Mouse (Mus musculus): ENCODE measurements at regions not wholly inside any gene's neighbourhood (a gene's known extent, or its start where the extent isn't known, plus 50 kb on each side); places are given as distances from the start of the nearest gene placed in this dataset.

DNA sequence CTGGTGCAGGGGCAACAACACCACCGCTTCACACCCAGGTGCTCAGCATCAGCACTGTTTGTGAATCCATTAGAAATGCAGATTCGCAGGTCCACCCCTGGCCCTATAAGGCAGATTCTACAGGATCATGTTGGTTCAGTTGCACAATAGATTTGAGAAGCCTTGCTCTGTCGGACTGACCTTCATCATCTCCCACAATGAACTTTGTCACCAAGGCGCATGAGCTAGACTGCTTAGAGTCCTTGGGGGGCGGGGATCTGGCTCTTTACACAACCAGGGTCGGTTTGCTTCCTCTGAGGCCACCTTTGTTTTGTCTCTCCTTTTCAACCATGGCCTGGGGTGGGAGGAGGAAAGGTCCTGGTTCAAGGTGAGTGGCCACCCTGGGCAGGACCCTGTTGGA lies 209.7 kb downstream of the Igsf11 start:
- DNase-seq (ENCODE audit: low spot score in 2 of 2): no peak

DNA sequence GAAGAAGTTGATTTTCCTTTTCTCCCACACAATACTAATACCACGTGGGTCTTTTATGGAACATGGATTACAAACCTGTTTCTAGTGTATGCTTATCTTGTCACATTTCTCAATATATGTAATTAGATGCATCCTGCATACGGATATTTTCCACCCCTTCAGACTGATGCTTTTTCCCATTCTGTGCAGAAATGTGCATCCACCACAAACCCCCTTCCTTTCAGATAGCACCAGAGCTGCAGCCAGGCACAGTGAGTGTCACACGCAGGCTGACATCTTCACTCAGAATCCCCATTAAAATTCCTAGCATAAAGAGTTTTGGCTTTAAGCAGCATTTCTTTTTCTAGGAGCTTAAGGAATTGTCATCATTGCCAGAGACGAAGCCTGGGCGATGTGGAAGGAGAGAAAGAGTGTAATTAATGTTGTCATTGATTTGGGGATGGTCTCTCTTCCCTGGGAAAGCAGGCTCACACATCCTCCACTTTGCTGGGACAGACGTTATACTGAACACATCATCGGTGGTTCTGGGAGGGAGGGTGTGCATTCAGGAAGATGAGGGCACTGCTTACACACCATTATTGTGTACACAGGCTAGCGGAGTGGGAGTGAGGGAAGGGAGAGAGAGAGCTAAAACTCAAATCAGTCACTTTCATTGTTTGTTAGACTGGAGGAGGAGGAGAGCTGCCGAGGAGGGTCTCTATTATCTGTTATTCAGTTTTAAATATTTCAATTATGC lies 211.1 kb downstream of the Igsf11 start:
- DNase-seq (ENCODE audit: low spot score in 2 of 2): no peak

DNA sequence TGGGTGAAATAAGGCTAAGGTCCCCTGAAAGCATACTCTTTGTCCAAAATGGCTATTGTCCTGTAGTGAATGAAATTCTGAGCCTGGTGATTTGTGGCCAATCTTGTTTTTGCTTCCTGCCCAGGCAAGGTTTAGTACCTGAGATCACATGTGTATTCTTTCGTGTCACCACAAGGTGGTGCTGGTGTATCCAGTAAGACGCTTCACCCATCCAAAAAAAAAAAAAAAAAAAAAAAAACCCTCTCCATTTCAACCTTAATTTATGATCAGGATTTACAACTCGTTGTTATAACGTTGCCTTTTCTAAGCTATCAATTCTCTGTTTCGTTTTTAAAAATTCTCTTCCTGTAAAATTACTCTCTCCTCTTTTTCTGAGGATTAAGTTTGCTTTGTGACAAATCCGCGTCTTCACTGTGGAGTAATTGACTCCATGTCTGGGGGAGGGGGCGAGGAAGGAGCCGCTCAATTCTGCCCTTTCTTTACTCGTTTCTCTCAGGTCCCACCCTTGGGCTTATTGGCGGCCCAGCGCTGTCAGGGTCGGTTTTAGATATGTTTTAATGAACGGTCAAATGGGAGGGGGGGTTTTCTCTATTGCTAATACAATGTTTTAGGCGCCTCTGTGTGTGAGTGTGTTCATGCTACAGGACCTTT lies 217.0 kb downstream of the Igsf11 start:
- DNase-seq (ENCODE audit: low spot score in 2 of 2): peak; percentile 61 to 77

DNA sequence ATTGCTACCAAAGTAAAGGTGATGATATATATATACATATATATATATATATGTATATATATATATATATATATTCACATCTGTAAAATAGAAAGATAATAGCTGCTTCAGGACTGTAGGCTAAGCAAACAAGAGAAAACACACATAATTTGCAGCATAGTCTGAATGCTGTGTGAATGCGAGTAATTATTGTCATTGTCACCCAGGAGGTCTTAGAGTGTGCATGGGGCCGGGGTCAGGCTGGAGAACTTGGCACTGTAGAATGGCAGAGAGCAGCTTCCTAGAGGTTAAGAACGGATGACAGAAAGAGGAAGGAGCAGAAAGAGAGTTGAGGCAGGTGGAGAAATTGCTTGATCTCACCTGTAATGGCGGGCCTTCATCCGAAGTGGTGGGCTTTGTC lies 217.6 kb downstream of the Igsf11 start:
- DNase-seq (ENCODE audit: low spot score in 2 of 2): no peak

DNA sequence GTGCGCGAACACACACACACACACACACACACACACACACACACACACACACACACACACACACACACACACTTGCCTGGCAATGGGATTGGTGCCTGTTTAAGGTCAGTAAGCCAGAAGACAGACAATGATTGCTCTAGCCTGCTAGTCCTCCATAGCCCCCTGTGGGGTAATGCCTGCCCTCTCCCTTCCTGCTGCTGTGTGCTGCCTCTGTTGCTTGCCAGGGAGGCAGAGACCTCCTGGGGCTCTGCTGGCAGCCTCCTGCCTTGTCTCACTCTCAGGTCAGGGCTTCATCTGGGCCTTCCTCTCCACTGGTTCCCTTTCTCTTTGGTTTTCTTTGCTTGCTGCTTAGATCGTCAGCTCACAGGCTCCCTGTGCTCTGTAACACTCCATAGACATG lies 225.6 kb downstream of the Igsf11 start:
- DNase-seq (ENCODE audit: low spot score in 2 of 2): no peak

DNA sequence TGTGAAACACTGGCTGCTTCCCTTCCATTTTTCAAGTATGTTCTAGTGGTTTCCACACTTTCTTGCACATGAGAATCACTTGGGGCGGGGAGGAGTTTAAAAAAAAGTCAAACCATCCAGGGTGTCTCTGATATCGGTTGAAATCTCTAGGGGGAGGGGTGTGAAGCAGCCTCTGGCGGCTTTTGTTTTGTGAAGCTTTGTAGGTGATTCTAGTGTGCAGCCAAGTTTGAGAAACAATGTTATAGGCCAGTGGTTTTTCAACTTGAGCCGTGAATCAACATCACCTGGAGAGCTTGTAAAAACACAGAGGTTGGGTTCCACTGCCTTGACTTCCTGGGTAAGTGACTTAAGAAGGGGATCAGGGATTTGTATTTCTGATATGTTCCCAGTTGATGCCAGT lies 227.3 kb downstream of the Igsf11 start:
- no peak for DNase-seq (ENCODE audit: low spot score in 2 of 2)

DNA sequence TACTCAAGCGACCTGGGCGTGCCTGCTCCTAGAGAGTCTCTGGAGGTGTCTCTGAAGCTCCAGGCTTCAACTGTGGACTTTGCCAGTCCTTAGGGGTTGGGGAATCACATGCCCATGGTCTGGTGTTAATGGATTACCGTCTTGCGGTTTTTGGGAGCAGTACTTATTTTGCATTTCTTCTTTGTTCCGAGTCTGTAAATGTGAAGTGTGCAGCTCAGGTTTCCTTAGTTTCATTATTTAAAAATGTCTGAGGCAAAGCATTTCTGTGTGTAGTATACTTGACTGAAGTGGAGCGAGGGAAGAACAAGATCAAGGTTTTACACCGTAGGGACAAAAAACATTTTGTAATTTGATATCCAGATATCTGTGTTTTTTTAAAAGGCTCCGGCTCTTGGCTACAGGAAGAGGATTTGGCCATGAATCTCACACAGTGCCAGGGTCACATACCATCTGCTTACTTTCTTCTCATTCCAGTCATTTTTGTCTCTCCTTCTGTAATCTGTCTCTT lies 231.0 kb downstream of the Igsf11 start:
- DNase-seq (ENCODE audit: low spot score in 2 of 2): no peak

DNA sequence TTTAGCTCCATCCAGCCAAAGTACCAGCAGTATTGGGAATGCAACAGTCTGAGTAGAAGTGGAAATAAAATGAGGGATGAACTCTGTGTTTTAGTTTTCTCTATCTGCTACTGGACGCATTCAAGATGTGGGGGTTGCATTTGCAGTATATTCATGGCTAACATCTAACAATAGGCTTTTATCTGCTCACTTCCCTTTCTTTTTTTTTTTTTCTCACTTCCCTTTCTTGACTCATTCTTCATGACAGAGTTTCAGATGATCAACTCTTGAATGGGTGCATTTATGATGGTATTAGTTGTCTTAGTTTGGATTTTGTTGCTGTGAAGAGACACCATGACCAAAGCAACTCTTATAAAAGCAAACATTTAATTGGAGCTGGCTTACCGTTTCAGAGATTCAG lies 240.0 kb downstream of the Igsf11 start:
- DNase-seq (ENCODE audit: low spot score in 2 of 2): no peak

DNA sequence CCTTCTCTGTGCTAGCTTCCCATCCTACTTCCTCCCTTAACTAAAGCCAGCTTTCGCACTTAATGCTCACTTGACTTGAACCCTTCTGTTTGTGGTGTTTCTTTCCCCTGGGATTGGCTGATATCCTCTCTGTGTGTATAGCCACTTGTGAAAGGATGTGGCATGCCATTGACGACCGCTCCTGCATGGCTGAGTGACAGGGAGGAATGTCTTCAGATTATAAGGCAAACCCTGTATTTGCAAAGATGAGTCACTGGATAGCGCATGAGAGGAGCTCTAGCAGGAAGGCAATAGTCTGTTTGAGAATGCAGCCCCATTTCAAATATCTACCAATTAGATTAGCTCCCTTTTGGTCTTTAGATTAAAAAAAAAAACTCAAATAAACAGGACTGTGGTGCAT lies 243.3 kb downstream of the Igsf11 start:
- DNase-seq (ENCODE audit: low spot score in 2 of 2): no peak

DNA sequence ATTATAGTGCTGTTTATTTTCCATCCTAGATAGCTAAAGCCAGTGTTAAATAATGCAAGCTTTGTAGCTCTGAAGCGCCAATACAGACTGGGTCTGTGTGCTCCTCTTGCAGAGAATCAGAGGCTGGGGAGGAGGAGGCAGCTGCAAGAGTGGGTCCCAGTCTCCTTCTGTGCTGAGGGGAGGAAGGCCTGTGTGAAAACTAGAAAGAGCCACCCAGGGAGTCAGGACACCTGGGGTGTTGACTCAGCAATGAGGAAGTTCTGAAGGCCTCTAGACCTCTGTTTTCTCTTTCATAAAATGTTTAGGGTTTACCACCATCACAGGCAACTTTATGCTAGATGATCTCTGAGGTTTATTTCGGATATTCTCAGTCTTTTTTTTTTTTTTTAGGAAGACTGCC lies 254.7 kb downstream of the Igsf11 start:
- peak in 1 of 2 experiments; percentile 24 for DNase-seq (ENCODE audit: low spot score in 2 of 2)

DNA sequence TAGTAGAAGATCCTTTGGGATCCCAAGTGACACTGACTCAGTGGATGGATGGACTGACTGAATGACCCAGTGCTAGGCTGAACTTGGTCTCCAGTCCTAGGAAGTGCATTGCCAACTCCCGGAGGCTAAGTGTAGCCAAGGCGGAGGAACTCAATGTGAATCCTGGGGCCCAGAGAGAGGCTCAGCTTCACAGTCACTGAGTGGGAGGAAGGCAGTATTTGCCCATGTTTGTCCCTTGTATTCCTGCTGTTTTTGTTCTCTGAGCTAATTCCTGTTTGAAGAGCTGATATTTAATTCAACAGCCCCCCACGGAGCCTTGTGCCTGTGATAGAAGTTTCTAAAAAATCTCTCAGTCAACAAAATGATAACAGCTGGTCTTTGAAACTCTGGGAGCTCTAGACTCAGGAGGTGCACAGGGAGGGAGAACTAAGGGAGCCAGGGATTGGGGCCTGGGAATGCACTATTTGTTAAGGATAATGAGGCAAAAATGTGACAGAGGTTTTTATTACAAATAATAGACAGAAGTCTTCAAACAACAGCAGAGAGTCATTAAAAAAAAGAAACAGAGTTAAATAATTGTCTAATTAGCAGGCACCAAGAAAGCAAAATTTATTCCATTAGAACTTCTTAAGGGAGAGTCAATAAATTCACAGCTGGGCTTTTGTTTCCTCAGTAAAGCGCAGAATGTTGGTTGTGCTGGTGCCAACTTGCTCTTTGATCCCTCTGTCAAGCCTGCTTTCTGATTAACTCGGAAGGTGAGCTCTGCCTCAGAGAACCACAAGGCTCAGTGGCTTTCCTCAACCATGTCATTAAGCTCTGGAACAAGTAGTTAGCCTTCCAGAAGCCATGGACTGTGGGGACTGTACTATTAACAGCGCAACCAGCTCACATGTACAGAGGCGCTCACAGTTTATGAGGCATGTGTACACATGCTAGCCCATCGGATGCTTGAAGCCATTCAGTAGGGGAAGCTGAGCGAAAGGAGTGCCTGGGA lies 259.2 kb downstream of the Igsf11 start:
- DNase-seq (ENCODE audit: low spot score in 2 of 2): peak in 1 of 2 experiments; percentile 31

DNA sequence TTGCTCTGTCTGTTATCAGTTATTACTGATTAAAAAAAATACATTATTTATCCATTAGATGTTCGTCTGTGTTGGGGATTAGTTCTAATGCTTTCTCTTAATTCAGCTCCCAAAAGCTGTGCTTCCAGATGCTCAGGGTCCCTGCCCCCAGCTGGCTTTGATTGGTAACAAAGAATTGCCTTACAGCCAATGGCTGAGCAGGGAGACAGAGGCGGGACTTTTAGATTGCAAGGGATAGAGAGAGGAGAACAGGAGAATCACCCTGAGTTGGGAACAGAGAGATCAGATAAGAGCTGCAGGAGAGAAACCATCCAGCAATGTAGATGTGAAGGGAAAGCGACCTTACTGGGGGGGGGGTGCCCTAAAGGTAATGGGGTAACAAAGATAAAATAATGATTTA lies 266.4 kb downstream of the Igsf11 start:
- no peak for DNase-seq (ENCODE audit: low spot score in 2 of 2)

DNA sequence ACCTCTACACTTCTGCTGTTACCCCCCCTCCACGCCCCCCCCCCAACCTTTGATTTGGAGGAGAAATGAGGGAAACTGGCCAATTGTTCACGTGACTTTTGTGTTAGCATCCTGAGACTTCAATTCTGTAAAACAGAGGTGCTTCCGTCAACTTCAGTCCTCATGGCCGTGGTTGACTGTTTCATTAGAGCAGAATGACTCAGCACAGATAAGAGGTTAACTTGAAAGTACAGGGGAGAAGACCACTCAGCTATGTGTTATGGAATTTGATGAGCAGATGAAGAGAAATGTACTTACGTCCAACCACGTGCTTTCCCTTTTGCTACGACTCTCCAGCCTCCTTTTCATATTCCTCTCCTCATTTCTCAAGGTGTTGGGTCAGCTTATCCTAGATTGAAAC lies 267.3 kb downstream of the Igsf11 start:
- DNase-seq (ENCODE audit: low spot score in 2 of 2): no peak

DNA sequence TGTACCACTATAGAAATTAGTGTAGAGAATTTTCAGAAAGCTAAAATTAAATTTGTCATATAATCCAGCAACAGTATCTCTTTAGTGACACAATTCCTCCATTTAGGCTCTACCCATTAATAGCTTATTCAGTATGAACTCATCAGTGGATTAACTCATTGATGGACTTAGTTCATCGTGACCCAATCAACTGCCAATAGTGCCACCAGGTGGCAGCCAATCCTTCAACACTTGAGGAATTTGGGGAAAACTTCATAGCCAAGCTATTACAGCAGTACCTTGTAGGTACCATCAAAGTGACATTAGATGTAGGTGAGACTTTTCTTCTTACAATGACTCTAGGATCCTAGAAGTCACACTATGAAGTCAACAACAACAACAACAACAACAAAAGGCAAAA lies 270.2 kb downstream of the Igsf11 start:
- peak in 1 of 2 experiments; percentile 22 for DNase-seq (ENCODE audit: low spot score in 2 of 2)

DNA sequence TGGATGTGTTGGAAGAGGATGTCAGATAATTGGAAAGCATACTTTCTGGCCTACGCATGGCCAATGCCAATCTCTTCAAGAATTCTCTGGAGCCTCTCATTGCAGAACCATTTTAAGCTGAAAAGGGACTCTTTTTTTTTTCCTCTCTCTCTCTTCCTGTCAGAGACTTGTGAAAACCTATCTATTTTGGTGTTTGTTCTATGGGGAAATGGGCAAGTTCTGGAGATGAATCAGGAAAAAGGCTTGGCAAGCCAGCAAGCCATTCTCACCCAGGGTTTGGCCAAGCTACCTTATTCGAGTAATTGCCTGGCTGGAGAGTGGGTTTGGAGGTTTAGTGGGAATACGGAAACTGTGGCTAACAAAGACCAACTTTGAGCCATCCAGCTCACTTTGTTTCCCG lies 299.4 kb downstream of the Igsf11 start:
- DNase-seq (ENCODE audit: low spot score in 2 of 2): peak in 1 of 2 experiments; percentile 40

DNA sequence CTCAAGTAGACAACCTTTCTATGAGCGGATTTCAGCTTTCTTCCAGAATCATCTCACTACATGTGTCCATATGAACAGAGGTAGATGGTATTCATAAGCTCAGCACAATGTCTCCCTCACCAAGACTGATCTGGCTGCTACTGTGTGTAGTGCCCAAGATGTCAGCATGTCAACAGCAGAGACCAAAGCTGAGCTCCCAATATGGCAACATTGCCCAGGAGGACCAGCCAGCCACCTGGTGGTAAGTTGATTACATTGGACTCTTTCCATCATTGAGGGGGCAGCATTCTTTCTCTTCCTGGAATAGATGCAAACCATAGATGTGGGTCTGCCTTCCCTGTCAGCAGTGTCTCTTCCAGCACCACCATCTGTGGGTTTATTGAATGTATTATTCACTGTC lies 303.0 kb downstream of the Igsf11 start:
- peak in 1 of 2 experiments; percentile 39 for DNase-seq (ENCODE audit: low spot score in 2 of 2)

DNA sequence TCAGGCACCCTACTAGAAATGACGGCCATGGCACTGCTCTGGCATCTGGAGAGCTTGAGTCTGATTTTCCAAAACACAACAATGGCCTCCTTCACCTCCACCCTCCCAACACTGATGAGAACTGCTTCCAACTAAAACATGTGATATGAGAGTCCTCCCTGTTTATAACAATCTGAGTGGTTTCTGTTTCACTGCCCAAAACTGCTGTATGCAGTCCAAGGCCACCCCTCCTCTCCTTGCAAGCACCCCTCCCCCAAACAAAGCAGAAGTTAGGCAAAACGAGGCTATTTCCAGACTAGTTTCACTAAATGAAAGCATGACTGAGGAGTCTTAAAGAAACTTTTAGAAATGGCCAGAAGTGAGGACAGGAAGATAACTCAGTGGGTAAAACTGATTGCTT lies 304.4 kb downstream of the Igsf11 start:
- DNase-seq (ENCODE audit: low spot score in 2 of 2): no peak

DNA sequence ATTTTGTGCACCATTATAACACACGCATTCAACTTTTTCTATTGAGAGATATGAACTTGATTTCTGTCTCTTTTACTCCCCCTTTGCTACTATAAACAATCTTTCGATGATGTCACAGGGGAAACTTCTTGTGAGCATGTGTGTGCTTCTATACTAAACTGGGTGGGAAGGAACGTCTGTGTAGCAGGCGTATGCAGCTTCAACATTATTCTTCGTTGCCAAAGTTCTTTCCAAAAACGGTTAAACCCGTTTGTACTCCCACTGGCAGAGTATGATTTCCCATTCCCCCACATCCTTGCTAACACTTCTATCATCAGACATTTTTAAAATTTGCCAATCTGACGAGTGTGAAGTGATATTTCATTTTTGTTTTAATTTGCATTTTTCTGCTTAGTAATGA lies 331.1 kb downstream of the Igsf11 start:
- peak in 1 of 2 experiments; percentile 64 for DNase-seq (ENCODE audit: low spot score in 2 of 2)

DNA sequence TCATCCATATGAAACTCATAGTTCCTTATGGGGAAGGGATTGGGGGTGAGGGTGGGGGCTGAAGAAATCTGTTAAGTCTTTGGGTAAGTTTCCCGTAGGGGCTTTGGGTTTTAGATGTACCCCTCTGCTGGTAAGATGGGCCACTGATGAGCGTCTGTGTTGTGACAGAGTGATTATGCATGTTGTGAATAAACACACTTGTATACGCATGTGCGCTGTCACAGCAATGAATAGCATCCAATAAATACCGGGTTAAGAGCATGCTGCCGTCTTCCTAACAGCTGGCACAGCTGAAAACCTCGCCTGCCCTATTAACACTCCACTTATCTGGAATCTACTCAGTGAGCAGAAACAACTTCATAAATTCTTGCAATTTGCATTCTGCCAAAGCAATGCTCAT lies 337.0 kb downstream of the Igsf11 start:
- no peak for DNase-seq (ENCODE audit: low spot score in 2 of 2)

DNA sequence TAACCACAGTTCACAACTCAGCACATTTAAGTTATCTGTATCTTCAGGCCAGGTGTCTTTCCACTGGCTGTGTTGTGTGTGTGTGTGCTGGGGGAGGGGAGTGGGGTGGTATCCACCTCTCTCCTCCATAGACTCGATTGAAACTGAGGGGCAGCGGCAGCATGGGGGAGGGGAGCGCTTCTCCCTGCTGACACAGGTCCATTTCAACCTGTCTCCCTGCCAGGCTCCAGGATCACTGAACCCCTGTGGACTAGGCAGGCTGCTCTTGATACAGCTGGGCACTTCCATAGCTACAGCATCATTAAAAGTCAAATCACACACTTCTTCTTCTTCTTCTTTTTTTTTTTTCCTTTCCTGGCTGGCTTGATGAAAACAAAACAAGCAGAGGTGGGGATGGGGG lies 338.0 kb downstream of the Igsf11 start:
- DNase-seq (ENCODE audit: low spot score in 2 of 2): no peak

DNA sequence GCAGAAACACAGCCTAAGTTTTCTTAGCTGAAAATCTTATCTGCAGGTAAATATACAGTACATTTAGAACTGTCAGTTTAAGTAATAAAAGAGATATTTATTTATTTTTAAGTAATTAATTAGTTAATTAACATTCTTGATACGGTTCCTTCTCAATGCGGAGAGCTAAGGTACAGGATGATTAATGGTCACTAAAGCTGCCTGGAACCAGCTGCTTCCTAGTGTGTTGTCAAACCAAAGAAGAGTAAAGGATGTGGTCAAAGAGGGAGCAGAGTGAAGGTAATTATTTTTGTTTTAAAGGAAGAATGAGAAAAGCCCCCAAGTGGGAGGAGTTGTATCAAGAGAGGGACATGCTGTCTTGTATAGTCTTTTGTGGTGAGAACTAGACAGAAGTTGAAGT lies 341.8 kb downstream of the Igsf11 start:
- DNase-seq (ENCODE audit: low spot score in 2 of 2): no peak

DNA sequence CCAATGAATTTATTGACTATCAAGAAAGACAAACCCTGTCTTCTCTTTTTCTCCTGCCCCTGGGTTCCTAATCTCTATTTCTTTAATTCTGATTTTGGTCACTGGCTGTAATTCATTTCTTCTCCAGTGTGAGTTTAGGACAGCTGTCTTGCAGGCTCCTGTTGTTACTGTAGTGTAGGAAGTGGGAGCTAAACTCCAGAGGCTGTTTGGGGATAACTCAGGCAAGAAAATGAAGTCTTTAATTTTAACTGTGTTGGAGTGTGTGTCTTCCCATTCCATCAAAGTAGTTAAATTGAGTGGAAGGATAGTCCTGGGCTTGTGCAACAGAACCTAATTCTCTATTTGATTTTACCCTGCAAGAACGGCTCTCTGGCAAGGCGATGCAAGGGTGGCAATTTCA lies 381.0 kb downstream of the Igsf11 start:
- no peak for DNase-seq (ENCODE audit: low spot score in 2 of 2)

Data from layer of hippocampus, postnatal 14 days (tissue).